Mouse (Mus musculus) adrenal gland, adult 8-10 months (tissue): ENCODE measurements around the gene Cacng7. TPM values are rescaled to one million over a fixed set of nuclear protein-coding genes. Genes with fewer than 3 reads are reported as not detected.

ENCODE experiments used
- DNase-seq: peaks from one replicate; pipeline ENCODE4 v3.0.0; 2022
- total RNA-seq, 4 experiments: library from RNA; stranded (reverse); gene quantifications; 2 replicates each; pipeline ENCODE4 v1.2.4; 2022

Gene Cacng7
- total RNA-seq, 4 experiments from 2014 or later: 9.1 to 25.6 (median 14.2) TPM

GRCm38 (mm10) chr7:3347366-3348287 lies 14.9 kb downstream of the Cacng7 start:
- DNase-seq: no peak

- no peak for DNase-seq
Measured at GRCm38 (mm10) chr7:3348326-3348725, 15.6 kb downstream of the Cacng7 start.

- DNase-seq: no peak
Measured at GRCm38 (mm10) chr7:3349775-3350174, 17.0 kb downstream of the Cacng7 start.

GRCm38 (mm10) chr7:3351536-3351935 lies 18.8 kb downstream of the Cacng7 start:
- DNase-seq: no peak

GRCm38 (mm10) chr7:3354850-3355249 lies 22.1 kb downstream of the Cacng7 start:
- DNase-seq: no peak

GRCm38 (mm10) chr7:3360678-3361077 lies 27.9 kb downstream of the Cacng7 start:
- no peak for DNase-seq

- no peak for DNase-seq
Measured at GRCm38 (mm10) chr7:3365547-3366279, 33.0 kb downstream of the Cacng7 start.

GRCm38 (mm10) chr7:3366705-3367516 lies 34.2 kb downstream of the Cacng7 start:
- DNase-seq: no peak

- DNase-seq: no peak
Measured at GRCm38 (mm10) chr7:3367569-3367968, 34.8 kb downstream of the Cacng7 start.

- DNase-seq: no peak
Measured at GRCm38 (mm10) chr7:3368311-3368710, 35.6 kb downstream of the Cacng7 start.

GRCm38 (mm10) chr7:3369189-3369588 lies 36.4 kb downstream of the Cacng7 start:
- DNase-seq: no peak

GRCm38 (mm10) chr7:3370407-3370806 lies 37.7 kb downstream of the Cacng7 start:
- no peak for DNase-seq

GRCm38 (mm10) chr7:3372376-3372775 lies 39.6 kb downstream of the Cacng7 start:
- no peak for DNase-seq

GRCm38 (mm10) chr7:3373754-3374153 lies 41.0 kb downstream of the Cacng7 start:
- no peak for DNase-seq

GRCm38 (mm10) chr7:3376831-3377230 lies 44.1 kb downstream of the Cacng7 start:
- DNase-seq: peak; percentile 62

GRCm38 (mm10) chr7:3382123-3382522 lies 49.4 kb downstream of the Cacng7 start:
- DNase-seq: no peak

- DNase-seq: no peak
Measured at GRCm38 (mm10) chr7:3384807-3385319, 52.1 kb downstream of the Cacng7 start.

GRCm38 (mm10) chr7:3386036-3386730 lies 53.4 kb downstream of the Cacng7 start:
- DNase-seq: no peak

GRCm38 (mm10) chr7:3387761-3388160 lies 55.0 kb downstream of the Cacng7 start:
- no peak for DNase-seq

- DNase-seq: no peak
Measured at GRCm38 (mm10) chr7:3388885-3389284, 56.1 kb downstream of the Cacng7 start.
